Mouse (Mus musculus) adrenal gland, postnatal 4 days (tissue): ENCODE data around the gene Pten. TPM values are rescaled to one million over a fixed set of nuclear protein-coding genes. Genes with fewer than 3 reads are reported as not detected.

Experiments
- DNase-seq, 2 experiments: peaks; one replicate each; pipeline ENCODE4 v3.0.0; 2021 to 2022; ENCODE audit warnings: low spot score in 2 of 2, mixed read lengths in 2 of 2
- long read RNA-seq, 2 experiments: library from polyadenylated mRNA; stranded (forward); transcript quantifications; one replicate each; pipeline ENCODE4 v2.0.0; 2021
- total RNA-seq, 2 experiments: library from RNA; stranded (reverse); gene quantifications; 2 replicates each; pipeline ENCODE4 v1.2.3; 2021

Gene Pten
- 10 to 100 TPM; 65.8 to 67.6 TPM for total RNA-seq
- long read RNA-seq, experiment 1, full-length matches to known transcripts, result 13 of 18 reads
- long read RNA-seq, experiment 1, partial matches to known transcripts, result 2 of 18 reads
- long read RNA-seq, experiment 1, other reads (novel, unspliced or antisense), result 3 of 18 reads
- long read RNA-seq, experiment 2, full-length matches to known transcripts, result 99 of 123 reads
- long read RNA-seq, experiment 2, partial matches to known transcripts, result 0 of 123 reads
- long read RNA-seq, experiment 2, other reads (novel, unspliced or antisense), result 24 of 123 reads

DNA sequence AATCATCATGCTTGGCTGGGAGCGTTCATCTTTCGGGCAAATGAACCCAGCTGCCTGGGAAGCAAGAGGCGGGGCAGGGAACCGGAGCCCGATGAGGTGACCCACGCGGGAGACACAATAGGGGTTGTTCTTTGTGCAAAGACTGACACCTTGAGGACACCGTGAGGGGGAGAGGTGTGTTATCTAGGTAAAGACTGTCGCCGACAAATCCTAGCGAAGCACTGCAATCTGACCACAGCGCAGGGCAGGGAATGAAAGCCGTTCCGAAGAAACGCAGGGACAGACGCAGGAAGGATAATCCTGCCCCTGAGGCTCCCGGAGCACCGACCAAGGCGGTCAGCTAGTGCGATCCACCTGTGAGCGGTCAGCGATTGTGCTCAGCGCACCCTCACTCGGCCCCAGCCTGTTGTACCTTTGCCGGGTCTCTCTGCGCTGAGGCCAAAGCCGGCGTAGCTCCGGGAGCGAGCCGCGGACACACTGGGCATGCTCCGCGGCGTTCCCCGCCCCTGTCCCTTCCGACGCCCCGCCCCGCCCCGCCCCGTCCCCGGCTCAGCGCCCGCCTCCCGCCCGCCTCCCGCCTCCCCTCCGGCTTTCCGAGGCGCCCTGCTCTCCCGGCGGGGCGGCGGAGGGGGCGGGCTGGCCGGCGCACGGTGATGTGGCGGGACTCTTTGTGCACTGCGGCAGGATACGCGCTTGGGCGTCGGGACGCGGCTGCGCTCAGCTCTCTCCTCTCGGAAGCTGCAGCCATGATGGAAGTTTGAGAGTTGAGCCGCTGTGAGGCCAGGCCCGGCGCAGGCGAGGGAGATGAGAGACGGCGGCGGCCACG lies at the start of gene Pten:
Gene Pten (plus strand): TSS at position 598 of the 826 bp plus-strand sequence.
- DNase-seq, result peak; percentile 91 to 96

DNA sequence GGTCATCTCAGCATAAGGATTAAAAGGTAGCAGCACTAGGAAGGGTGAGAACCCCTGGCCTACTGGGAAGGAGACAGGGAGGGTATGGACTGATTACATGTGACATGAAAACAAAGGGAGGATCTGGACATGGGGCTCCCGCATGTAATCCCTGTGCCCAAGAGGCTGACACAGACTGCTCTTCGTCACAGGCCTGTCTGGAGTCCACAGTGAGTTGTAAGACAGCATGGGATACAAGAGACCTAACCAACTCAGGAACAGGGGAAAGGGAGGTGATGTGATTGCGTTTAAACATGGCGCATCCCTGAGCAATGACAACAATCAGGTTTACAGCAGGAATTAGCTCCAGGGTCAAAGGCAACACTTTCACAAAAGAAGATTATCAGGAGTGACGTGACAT lies 48.3 kb upstream of the Pten start:
- no peak for DNase-seq

DNA sequence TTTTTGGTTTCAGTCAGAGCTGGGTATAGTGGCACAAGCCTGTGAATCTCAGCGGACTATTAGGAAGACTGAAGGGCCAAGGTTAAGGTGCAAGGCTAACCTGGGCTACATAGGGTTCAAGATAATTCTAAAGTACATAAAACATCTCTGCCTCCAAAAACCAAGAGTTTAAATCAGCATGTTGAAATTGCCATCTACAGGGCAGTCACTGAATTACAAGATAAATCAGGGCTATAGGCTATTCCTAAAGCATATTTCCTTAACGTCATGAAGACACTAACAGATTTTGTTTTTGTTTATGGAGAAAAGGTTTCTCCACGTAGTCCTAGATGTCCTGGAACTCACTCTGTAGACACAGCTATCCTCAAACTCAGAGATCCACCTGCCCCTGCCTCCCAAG lies 47.0 kb upstream of the Pten start:
- DNase-seq, result no peak

DNA sequence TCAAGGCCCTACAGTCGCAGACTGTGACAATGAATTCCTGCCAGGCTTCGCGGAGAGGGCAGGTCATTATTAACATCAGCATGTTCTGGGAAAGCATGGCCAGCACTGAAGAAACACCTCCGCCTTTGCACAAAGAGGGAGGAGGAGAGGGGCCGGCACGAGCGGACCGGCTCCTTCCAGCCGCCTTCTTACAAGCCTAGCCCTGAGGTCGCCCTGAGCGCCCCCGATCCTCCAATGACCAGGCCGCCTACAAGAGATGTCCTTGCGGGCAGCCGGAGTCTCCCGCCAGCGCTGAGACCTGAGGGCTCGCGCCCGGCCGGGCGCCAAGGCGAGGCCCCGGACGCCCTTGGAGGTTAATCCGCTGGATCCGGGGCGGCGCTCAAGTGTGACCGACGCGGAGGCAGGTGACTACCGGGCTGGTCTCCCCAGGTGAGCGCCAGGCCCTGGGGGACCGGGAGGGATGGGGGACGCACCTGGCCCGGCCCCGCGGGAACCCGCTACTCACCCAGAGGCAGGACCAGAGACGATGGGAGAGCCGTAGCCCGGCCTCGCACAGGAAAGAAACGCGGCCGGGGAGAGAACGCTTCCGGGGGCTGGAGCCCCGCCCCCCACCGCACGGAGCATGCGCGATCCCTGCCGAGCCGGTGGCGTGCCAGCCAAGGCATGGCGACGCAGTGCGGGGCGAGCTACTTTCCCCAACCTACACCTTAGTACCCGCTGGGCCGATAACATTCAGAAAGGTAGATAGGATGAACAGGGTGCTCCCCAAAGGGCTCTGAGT lies 45.3 kb upstream of the Pten start:
- peak; percentile 89 to 90 for DNase-seq

DNA sequence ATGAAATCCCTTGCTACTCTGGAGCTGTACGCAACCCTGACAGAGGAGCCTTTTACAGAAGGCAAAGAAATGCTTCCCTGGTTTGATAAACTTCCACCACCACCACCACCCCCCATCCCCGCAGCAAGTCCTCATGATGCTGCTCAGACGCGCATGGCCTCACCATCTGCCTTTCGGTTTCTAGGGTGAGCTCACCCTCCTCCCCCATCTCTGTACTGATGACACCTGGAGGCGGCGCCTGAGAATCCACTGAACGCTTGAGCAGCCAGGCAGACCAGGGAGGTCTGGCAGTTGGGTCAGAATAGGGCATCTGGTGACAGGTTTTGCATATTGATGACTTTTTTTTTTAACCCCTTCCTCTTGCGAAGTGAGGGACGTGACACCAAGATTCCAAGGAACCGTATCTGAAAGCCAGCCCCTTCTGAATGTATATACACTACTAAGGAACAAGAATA lies 44.7 kb upstream of the Pten start:
- DNase-seq, result peak; percentile 13 to 49

DNA sequence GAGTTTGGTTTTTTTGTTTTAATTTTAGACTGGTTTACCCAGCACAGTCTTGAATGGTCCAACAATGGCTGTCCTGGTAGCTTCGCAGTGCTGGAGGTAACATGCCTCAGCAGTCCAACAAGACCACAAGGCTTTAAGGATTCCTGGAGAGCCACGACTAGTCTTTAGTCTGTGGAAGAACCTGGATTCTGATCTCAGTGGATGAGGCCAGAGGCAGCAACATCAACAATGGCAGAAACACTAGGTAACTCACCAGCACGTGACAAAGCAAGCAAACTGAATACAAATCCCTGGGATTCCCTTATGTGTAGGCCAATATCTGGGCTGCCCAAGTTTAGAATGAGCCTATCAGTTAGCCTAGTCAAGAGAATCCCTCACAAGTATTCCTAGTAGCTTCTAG lies 43.8 kb upstream of the Pten start:
- no peak for DNase-seq

DNA sequence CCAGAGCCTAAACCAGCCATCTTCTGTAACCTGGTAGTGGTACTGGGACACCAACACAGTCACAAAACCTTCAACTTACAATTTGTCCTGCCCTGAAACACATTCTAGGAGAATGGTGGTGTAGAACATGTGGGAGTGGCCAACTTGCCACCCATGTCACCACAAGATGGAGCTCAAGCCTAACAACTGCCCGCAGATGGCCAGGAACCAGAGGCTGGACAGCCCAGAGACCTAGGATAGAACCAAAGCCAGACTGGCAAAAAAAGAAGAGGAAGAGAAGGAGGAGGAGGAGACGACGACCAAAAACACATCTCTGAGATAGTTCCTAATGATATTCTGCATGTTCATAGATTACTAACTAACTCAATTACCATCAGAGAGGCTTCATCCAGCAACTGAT lies 42.1 kb upstream of the Pten start:
- DNase-seq, result peak; percentile 17 to 48

DNA sequence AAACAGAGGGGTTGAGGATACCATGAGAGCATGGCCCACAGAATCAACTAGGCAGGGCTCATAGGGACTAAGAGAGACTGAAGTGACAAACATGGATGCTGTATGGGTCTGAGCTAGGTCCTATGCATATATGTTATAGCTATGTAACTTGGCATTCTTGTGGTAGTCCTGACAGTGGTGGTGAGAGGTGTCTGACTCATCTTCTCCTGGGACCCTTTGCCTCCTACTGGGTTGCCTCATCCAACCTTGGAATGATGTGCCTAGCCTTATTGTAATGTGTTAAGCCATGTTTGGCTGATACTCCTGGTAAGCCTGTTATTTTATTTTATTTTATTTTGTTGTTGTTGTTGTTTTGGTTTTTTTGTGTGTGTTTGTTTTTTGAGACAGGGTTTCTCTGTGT lies 41.6 kb upstream of the Pten start:
- no peak for DNase-seq

DNA sequence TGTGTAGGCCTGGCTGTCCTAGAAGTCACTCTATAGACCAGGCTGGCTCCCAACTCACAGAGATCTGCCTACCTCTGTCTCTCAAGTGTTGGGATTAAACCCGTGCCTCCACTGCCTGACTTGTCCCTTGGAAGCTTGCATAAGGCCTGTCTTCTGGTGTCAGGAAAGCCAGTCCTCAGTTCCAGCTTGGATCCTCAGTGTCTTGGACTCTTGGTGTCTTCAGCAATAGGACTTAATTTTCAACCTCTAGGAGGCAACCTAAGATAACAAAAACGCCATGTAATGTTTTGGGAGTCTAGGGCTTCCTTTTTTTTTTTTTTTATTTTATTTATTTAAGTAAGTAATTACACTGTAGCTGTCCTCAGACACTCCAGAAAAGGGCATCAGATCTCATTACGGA lies 39.7 kb upstream of the Pten start:
- no peak for DNase-seq

DNA sequence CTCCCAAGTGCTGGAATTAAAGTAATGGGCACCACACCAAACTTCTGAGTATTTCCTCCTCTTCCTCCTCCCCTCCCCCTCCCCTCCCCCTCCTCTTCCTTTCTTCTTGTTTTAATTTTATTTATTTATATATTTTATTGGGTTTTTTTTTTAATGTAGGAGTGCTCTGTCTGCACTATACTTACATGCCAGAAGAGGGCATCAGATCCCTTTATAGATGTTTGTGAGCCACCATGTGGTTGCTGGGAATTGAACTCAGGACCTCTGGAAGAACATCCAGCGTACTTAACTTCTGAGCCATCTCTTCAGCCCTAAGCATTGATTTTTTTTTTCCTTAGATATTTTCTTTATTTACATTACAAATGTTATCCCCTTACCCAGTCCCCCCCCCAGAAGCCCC lies 37.0 kb upstream of the Pten start:
- no peak for DNase-seq

DNA sequence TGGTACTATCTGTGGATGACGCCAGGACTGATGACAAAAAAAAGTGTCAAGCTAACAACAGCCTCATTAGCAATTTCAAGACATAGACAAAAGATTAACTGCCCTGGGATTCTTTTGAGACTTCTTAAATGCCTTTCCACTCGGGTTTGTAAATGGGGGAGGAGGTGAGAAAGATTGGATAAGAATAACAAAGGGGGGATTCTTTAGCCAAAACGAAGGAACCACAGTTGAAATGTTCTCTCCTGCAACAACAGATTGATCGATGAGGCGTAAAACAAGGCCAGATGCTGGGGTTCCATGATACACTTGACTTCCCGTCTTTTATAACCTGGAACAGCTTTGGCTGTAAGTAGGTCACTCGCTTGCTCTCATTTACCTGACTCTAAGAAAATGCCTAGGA lies 33.5 kb upstream of the Pten start:
- DNase-seq, result no peak

DNA sequence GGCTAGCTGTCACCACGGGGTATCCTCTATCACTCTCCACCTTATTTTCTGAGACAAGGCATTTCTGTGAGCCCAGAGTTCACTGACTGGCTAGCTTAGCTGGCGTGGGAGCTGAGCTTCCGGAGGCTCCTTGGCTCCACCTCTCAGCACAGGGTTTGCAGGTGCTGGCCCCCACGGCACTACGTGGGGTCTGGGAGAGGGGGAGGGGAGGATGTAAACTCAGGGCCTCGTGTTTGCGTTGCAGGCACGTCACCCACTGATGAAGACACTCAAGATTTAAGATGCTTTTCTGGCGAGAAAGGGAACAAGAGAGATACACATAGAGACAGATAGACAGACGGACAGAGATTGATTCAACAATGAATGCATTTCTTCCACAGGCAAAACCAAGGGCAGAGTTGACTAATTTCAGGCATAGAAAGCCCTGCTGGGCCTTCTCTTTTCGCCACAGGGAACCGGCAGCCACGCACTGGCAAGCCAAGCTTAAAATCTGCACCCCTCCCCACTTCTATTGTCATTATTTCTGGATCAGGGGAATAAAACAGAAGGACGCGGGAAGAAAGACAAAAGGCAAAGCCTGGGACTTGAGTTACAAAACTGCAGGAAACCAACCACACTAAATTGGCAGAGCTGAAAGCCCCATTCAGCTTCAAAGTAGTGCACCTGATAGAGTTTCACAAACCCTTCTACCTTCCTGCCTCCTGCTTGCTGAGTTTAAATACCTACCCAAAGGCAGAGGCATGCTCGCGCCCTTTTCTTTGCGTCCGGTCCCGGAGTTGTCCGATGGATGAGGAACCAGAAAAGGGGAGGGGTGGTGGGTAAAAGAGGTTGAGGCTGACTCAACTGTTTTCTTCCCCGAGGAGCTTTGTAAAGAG lies 30.6 kb upstream of the Pten start:
- DNase-seq, result no peak

DNA sequence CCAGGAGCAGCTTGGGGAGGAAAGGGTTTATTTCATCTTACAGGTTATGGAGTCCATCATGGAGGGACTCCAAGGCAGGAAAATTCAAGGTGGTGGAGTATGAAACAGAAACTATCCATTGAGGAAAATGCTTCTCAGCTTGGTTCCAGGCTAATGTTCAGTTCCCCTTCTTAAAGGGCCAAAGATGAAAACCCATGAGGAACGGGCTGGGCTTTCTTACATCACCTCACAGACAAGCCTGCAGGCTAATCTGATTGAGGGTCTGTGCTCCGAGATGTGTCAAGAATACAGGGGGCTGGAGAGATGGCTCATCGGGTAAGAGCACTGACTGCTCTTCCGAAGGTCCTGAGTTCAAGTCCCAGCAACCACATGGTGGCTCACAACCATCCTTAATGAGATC lies 27.5 kb upstream of the Pten start:
- DNase-seq, result no peak

DNA sequence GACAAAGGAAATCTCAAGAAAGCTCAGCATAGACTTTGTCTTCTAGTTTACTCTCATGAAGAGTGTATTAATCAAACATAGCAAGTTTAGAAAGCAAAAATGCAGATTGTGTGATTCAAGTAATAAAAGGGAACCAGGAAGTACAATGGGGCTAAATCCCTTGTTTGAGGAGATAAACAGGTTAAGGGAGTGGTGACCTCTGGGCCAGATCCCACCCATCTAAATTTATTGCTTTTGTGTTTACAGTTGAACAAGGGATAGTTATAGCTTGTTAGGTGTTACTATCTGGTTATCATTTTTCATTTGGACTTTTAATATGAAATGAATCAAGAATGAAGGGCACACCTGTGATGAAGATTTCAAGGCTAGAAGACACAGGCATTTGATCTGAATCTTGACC lies 24.4 kb upstream of the Pten start:
- no peak for DNase-seq

DNA sequence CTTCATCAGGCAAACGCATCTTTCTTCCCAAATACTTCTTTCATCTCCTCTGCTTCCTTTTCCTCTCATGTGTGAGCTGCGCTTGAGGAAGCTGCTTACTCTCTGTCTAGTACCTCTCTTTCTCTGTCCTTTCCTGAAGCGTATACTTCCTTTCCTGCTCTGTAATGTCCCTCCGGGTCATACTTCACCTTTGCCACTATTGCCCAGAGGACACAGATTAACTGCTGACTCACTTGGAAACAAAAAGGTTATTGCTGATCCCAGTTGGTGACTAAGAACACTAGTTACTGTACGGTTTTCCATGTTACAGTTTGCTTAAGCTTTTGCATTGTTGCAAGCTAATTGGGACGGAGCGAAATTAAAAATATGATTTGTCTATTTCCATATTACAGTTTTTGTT lies 19.5 kb upstream of the Pten start:
- DNase-seq, result no peak

DNA sequence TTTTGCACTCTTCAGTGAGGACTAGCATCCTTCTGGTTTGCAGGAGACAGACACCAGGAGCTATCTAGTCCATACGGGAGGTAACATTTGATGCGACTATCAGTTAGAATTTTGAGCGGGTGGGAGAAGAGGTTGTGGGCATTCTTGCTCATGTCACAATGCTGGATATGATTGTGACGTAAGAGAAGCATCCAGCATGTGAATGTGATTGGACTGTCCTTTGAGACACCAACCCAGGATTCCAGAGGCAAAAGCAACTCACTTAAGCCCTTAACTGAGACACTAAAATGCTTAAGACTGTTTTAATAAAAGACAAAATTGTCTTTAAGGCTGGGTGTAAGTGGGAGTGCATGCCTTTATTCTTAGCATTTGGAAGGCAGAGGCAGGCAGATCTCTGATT lies 17.6 kb upstream of the Pten start, which contains the start of gene Atad1:
Gene Atad1 (minus strand): TSS at position 101 of the 400 bp plus-strand sequence.
- DNase-seq, result no peak

DNA sequence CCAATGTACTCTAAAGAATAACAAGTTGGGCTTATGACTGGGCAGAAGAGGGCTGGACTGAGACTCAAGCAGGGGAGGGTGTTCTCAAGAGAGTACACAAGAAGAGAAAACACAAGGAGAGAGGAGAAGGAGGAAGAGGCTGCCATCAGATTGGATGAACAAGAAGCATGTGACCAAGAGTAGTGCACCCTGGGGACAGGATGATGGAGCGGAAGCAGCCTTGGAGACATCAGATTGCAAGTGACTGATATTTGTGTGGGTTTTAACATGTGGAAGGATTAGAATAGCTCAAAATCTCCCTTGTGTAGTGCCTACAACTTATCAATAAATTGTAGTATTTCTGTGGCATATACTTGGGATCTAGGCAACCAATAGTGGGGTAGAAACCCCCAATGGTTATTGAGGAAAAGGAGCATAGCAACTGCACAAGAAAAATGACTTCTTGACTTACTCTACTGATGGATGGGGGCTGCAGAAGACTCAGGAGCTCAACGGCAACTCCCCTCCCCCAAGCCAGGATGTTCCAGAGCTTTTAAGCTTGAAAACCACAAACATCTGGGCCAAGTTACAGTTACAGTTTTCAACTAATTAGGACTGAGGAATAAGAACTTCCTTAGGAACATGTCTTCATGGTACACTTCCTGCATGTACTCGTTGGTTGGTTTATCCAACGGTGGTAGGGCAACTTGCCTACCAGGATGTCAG lies 16.5 kb upstream of the Pten start:
- no peak for DNase-seq

DNA sequence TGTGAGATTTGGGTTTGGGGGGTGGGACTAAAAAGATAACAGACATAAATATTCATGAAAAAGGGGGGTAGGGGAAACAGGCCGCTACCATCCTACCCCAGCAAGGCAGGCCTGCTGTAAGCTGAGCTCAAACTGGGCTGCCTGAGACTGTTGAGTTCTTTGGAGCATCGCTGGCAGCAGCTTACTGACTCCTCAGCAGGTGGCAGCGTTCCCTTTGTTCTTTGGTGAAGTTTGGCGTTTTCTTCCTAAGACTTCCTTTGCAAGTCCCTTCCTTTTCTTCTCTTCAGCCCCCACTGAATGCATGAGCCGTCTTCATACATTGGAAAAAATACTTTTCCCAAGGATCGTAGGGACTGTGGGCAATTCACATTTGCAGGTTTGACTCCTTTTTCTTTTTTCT lies 7.9 kb upstream of the Pten start:
- no peak for DNase-seq

DNA sequence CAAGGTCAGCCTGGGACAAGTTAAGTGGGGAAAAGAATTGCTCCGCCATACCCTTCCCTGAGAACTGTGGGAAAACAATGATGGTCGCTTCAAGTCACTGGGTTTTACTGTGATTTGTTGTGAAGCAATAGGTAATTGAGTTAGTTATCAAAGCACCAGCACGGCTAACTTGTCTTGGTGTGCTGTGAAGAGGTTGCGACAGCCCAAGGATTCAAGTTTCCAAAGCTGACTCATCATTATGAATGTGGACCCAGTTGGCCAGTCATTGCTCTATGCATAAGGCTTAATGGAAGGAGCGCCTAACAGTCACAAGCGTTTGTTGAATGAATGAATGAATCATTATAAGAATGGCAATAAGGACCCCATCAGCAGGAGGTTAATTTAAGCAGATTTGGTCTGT lies 4.9 kb upstream of the Pten start:
- DNase-seq, result no peak

DNA sequence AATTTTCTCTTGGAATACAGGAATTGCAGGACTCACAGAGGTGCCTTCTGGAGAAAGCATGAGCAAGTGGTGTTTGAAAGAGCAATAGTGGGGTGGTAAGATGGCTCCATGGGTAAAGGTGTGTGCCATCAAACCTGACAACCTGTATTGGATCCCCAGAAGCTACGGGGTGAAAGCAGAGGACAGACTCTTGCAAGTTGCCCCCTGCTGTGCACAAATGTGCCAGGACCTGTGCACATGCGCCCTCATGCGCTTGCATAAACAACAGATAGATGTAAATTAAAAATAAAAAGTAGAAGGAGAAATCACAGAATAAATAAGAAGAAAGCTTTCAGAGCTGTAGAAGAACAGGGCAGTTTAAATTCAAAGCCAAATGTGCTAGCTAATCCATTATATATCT lies 3.9 kb upstream of the Pten start:
- DNase-seq, result no peak
